Mouse (Mus musculus) midbrain, embryonic 11.5 days (tissue): ENCODE data around the gene Reep3. TPM values are rescaled to one million over a fixed set of nuclear protein-coding genes. Genes with fewer than 3 reads are reported as not detected.

Source experiments
- ATAC-seq: fragments of 200-750 bp; cut with Nextera tagmentation; 2 replicates; pipeline ENCODE4 v1.8.0; 2017; ENCODE audit warnings: moderate TSS enrichment, moderate library complexity; ENCODE audit not compliant: low FRiP score
- DNase-seq: peaks from one replicate; pipeline ENCODE4 v3.0.0; 2015; ENCODE audit warnings: low spot score; ENCODE audit errors: missing footprints
- H3K27ac ChIP-seq: fragments of 300-500 bp; sonication (generic); 2 replicates; pipeline ENCODE4 v1.5.1; 2014; ENCODE audit warnings: low read depth, low read length
- H3K27me3 ChIP-seq: fragments of 300-500 bp; sonication (generic); 2 replicates; pipeline ENCODE4 v1.6.1; 2014; ENCODE audit warnings: mild to moderate bottlenecking, low read length, moderate library complexity, mixed read lengths; ENCODE audit not compliant: control insufficient read depth, insufficient read depth
- H3K36me3 ChIP-seq: fragments of 300-500 bp; sonication (generic); 2 replicates; pipeline ENCODE4 v1.6.1; 2014; ENCODE audit warnings: mild to moderate bottlenecking, low read length, moderate library complexity, mixed read lengths; ENCODE audit not compliant: control insufficient read depth, insufficient read depth
- H3K4me1 ChIP-seq: fragments of 300-500 bp; sonication (generic); 2 replicates; pipeline ENCODE4 v1.6.1; 2014; ENCODE audit warnings: low read length; ENCODE audit not compliant: control insufficient read depth, insufficient read depth
- H3K4me2 ChIP-seq: fragments of 300-500 bp; sonication (generic); 2 replicates; pipeline ENCODE4 v1.6.1; 2014; ENCODE audit warnings: mild to moderate bottlenecking, moderate library complexity
- H3K4me3 ChIP-seq: fragments of 300-500 bp; sonication (generic); 2 replicates; pipeline ENCODE4 v1.5.1; 2014; ENCODE audit warnings: low read depth, low read length
- H3K9ac ChIP-seq: fragments of 300-500 bp; sonication (generic); 2 replicates; pipeline ENCODE4 v1.6.1; 2014; ENCODE audit warnings: low read length
- H3K9me3 ChIP-seq: fragments of 300-500 bp; sonication (generic); 2 replicates; pipeline ENCODE4 v1.6.1; 2016; ENCODE audit warnings: low read length; ENCODE audit not compliant: control insufficient read depth
- WGBS: fragments of 180-500 bp; shearing (Covaris S2); extraction: QIAGEN DNeasy Blood & Tissue Kit; methylation state at CpG from one replicate; pipeline ENCODE4 v1.1.7; 2014; 5-methylcytosine and 5-hydroxymethylcytosine counted together
- polyA plus RNA-seq: library from polyadenylated mRNA; unstranded; fragments of >200 nt; fragmentation: Nextera tagmentation; extraction: Ambion mirVana; gene quantifications from 2 replicates; pipeline ENCODE4 v1.2.1, GENCODE M21; 2014

Gene Reep3
- polyA plus RNA-seq, 1 experiment from 2014 or later: 37.5 TPM

DNA sequence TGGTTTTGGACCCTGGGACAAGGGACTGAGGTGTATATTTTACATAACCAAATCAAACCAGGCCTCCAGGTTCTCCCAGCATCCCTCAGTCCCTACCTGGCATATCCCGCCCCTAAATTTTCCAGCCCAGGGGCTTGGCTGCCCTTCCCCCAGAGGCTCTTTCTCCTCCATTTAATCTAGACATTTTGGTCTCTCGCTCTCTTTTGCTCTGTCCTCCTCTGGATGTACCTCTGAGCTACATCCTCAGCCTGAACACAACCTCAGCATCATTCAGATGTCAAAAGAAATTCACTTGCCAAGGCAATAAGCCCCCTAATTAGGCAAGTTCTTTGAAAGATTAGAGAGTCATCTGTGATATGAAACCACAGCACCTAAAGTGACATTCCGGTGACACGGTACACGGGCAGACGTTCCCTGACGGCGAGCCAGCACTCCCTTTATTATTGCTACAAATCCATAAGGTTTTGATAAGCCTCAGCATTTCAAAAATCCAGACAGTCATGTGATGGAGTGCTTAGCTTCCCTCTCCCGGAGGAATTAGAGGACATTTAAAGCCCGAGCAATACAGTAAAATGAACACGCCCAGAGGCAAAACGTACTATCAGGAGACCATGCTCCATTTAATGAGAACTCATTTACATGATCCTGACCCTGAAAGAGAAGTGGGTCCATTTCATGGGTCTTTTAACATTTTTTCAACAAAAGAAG is 51.4 kb downstream of the Reep3 start:
- WGBS: 73% methylated on average over 12 of the region's 12 CpGs
- Histone ChIP-seq H3K4me2 (no peak overlapping the region), H3K27me3 (no peaks in the 10 kb centered on the region), H3K36me3 (no peaks in the 10 kb centered on the region; the same call in 1 of the 2 replicates), H3K9ac (no peak overlapping the region), H3K9me3 (no peaks in the 10 kb centered on the region), H3K4me1 (no peaks in the 10 kb centered on the region), H3K4me3 (no peak overlapping the region), H3K27ac (no peak overlapping the region)
- DNase-seq (no peak), ATAC-seq (peak; percentile 18; the same call in 1 of the 2 replicates)

DNA sequence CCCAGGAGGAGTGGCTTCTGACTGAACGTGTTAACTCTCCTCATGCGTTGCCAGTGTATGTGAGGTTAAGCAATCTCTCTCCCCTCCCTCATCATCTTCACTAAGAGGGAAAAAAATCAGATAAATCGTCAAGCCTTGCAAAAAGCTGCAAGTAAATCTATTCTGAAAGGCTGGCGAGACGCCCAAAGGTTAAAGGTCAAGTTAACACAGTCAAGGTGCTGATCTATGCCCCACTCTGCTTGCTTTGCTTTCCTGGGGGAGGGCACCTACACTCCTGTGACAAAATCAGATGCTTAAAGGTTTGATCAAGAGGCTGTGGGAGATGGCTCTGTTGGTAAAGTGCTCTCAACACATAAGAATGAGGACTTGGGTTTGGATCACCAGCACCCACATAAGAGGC is 52.4 kb downstream of the Reep3 start:
- no peak for DNase-seq
- no peak overlapping the region for H3K4me2 ChIP-seq
- no peak overlapping the region for H3K27ac ChIP-seq
- ATAC-seq: no peak
- H3K9me3 ChIP-seq: no peaks in the 10 kb centered on the region
- no peaks in the 10 kb centered on the region for H3K27me3 ChIP-seq
- no peaks in the 10 kb centered on the region for H3K4me1 ChIP-seq
- no peak overlapping the region for H3K4me3 ChIP-seq
- no peak overlapping the region for H3K9ac ChIP-seq
- H3K36me3 ChIP-seq: no peaks in the 10 kb centered on the region
- 76% methylated on average over 5 of the region's 5 CpGs for WGBS

DNA sequence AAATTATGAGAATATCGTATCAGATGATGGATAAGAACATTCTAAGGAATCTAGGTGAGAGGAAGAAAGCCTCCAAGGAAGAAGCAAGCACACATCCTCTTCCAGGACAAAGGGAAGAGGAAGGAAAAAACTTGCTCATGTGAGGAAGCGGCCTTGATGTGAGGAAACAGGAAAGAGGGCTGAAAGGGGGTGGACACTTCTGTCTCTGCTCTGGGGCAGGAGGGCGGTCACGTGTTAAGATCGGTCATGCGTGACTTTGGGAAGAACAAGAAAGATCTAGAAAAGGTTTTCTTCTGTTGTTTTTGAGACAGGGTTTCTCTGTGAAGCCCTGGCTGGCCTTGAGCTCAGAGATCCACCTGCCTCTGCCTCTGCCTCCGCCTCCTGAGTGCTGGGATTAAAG is 53.5 kb downstream of the Reep3 start:
- Histone ChIP-seq H3K27ac (no peak overlapping the region), H3K9ac (no peak overlapping the region), H3K27me3 (no peaks in the 10 kb centered on the region), H3K4me3 (no peak overlapping the region), H3K36me3 (no peaks in the 10 kb centered on the region), H3K4me1 (no peaks in the 10 kb centered on the region), H3K9me3 (no peaks in the 10 kb centered on the region), H3K4me2 (no peak overlapping the region)
- DNase-seq (no peak), ATAC-seq (no peak)
- WGBS: 85% methylated on average over 7 of the region's 7 CpGs

DNA sequence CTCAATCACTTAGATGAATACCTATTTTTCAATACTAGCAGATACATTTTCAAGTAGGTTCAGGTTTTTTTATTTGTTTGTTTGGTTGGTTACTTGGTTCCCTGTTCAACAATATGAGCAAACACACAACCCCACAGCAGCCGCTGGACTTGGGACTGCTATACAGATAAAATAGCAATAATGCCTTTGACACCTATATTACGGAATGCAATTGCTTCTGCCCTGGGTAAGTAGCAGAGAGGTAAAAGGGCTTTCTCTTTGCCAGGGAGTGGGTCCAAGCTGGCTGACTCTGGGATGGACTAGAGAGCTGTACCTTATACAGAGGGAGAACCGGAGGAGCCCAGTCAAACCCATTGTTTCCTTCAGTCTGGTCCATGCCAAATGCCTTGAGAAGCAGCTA is 56.3 kb downstream of the Reep3 start:
- H3K27me3 ChIP-seq: no peaks in the 10 kb centered on the region
- no peaks in the 10 kb centered on the region for H3K9me3 ChIP-seq
- no peaks in the 10 kb centered on the region for H3K4me1 ChIP-seq
- H3K4me3 ChIP-seq: no peak overlapping the region
- 95% methylated on average over 3 of the region's 3 CpGs for WGBS
- DNase-seq: no peak
- ATAC-seq: no peak
- H3K9ac ChIP-seq: no peak overlapping the region
- H3K36me3 ChIP-seq: no peaks in the 10 kb centered on the region
- no peak overlapping the region for H3K27ac ChIP-seq
- no peak overlapping the region for H3K4me2 ChIP-seq

- no peak overlapping the region for H3K9ac ChIP-seq
- no peak overlapping the region for H3K4me3 ChIP-seq
- H3K27me3 ChIP-seq: no peaks in the 10 kb centered on the region
- H3K9me3 ChIP-seq: no peaks in the 10 kb centered on the region
- no peak for DNase-seq
- 70% methylated on average over 17 of the region's 17 CpGs for WGBS
- no peaks in the 10 kb centered on the region for H3K36me3 ChIP-seq
- no peaks in the 10 kb centered on the region for H3K4me1 ChIP-seq
- H3K27ac ChIP-seq: no peak overlapping the region
- ATAC-seq: no peak
- H3K4me2 ChIP-seq: no peak overlapping the region
These were observed 57.7 kb downstream of the Reep3 start for GRCm38 (mm10) chr10:67039001-67039400.

DNA sequence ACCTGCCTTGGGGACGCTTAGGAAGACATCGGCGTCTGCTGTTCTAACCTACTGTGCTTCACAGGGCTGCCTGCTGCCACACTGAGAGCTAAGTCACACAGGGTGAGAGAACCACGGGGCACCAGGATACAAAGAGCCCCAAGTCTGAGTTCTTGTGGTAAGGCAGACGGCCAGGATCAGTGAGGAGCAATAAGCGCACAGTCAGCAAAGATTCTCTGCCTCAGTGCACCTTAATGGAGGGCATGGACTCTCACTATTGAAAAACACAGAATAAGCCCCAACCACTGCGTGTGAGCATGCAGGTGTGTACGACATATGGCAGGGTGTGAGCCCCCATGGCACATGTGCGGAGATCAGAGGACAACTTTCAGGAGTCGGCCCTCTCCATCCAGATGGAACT is 60.2 kb downstream of the Reep3 start:
- no peaks in the 10 kb centered on the region for H3K36me3 ChIP-seq
- no peak overlapping the region for H3K4me2 ChIP-seq
- no peaks in the 10 kb centered on the region for H3K4me1 ChIP-seq
- H3K27me3 ChIP-seq: no peaks in the 10 kb centered on the region
- H3K4me3 ChIP-seq: no peak overlapping the region
- H3K9ac ChIP-seq: no peak overlapping the region
- WGBS: 89% methylated on average over 10 of the region's 10 CpGs
- no peaks in the 10 kb centered on the region for H3K9me3 ChIP-seq
- ATAC-seq (no peak), DNase-seq (no peak)
- no peak overlapping the region for H3K27ac ChIP-seq

DNA sequence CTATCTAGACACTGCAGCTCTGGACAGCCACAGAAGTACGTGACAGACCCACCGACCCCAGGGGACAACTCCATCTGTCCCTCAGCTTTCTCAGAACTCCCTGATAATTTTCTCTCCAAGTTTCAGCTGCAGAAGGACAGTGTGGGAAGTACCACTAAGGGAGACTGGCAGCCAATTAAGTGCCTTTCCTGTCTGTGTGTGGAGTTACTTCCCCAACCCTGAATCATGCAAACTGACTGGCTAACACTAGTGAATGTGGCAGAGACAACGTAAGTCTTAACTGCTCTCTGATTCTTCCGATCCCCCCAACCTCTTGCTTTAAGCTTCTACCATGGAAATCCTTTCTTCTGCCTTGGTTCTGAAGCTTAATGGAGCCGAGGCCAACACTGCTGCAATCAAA is 60.6 kb downstream of the Reep3 start:
- Histone ChIP-seq H3K4me3 (no peak overlapping the region), H3K9me3 (no peaks in the 10 kb centered on the region), H3K27me3 (no peaks in the 10 kb centered on the region), H3K9ac (no peak overlapping the region), H3K27ac (no peak overlapping the region), H3K4me1 (no peaks in the 10 kb centered on the region), H3K36me3 (no peaks in the 10 kb centered on the region), H3K4me2 (no peak overlapping the region)
- ATAC-seq: no peak
- 84% methylated on average over 5 of the region's 5 CpGs for WGBS
- no peak for DNase-seq

- H3K4me1 ChIP-seq: no peaks in the 10 kb centered on the region
- 82% methylated on average over 7 of the region's 7 CpGs for WGBS
- no peak for DNase-seq
- H3K36me3 ChIP-seq: peaks cover 3% of the 10 kb centered on the region; the same call in 1 of the 2 replicates
- no peak overlapping the region for H3K4me3 ChIP-seq
- H3K4me2 ChIP-seq: no peak overlapping the region
- no peak overlapping the region for H3K9ac ChIP-seq
- no peaks in the 10 kb centered on the region for H3K9me3 ChIP-seq
- H3K27me3 ChIP-seq: no peaks in the 10 kb centered on the region
- no peak for ATAC-seq
- no peak overlapping the region for H3K27ac ChIP-seq
These were observed 65.6 kb downstream of the Reep3 start for GRCm38 (mm10) chr10:67031186-67031585.

- no peak overlapping the region for H3K4me3 ChIP-seq
- no peaks in the 10 kb centered on the region for H3K27me3 ChIP-seq
- peaks cover 3% of the 10 kb centered on the region; the same call in 1 of the 2 replicates for H3K36me3 ChIP-seq
- H3K4me1 ChIP-seq: 0 out of 2 replicates have a peak, but pooled peaks cover 4% of the 10 kb centered on the region
- H3K9me3 ChIP-seq: no peaks in the 10 kb centered on the region
- DNase-seq: no peak
- H3K27ac ChIP-seq: no peak overlapping the region
- 90% methylated on average over 12 of the region's 12 CpGs for WGBS
- ATAC-seq: no peak
- H3K4me2 ChIP-seq: no peak overlapping the region
- no peak overlapping the region for H3K9ac ChIP-seq
These were observed 67.4 kb downstream of the Reep3 start for GRCm38 (mm10) chr10:67029297-67029696.
